Mouse (Mus musculus) adrenal gland, postnatal 0 days (tissue): Measurements from ENCODE around the gene Olfml3. TPM values are rescaled to one million over a fixed set of nuclear protein-coding genes. Genes with fewer than 3 reads are reported as not detected.

ENCODE experiments used
- polyA plus RNA-seq: library from polyadenylated mRNA; unstranded; fragments of >200 nt; fragmentation: Nextera tagmentation; extraction: Ambion mirVana; gene quantifications from 2 replicates; pipeline ENCODE4 v1.2.1, GENCODE M21; 2015

Olfml3 gene
- polyA plus RNA-seq, result 38.6 and 66.9 TPM in 2 replicates

GRCm38 (mm10) chr3:103737778-103738571 lies at the start of gene Olfml3:
Gene Olfml3, minus strand, starts transcription at chr3:103738001.

GRCm38 (mm10) chr3:103739329-103739728 lies 1.5 kb upstream of the Olfml3 start, which contains the start of gene Gm10964:
Gene Gm10964, plus strand, starts transcription at chr3:103739366.

Other genes with a start within 250 kb of the Olfml3 start
- 0.03 and 0.14 TPM in 2 replicates for gene Syt6, start 162.8 kb downstream of the Olfml3 start, polyA plus RNA-seq
- 0.36 TPM in 2 replicates for gene Atg4a-ps, start 91.9 kb downstream of the Olfml3 start, polyA plus RNA-seq
- gene Gm10964, start 1.4 kb upstream of the Olfml3 start, polyA plus RNA-seq, result not detected in 2 replicates
- gene Hipk1, start 53.6 kb upstream of the Olfml3 start, polyA plus RNA-seq, result 7.6 and 9.2 TPM in 2 replicates
- 15.8 and 21.2 TPM in 2 replicates for gene Dclre1b, start 71.4 kb upstream of the Olfml3 start, polyA plus RNA-seq
- gene Ap4b1, start 71.5 kb upstream of the Olfml3 start, polyA plus RNA-seq, result 17.9 and 21.5 TPM in 2 replicates
- gene Gm43064, start 71.6 kb upstream of the Olfml3 start, polyA plus RNA-seq, result not detected in 2 replicates
- gene Bcl2l15, start 94.6 kb upstream of the Olfml3 start, polyA plus RNA-seq, result 0.30 TPM in 1 of 2 replicates, not detected in the other
- 1.2 TPM in 2 replicates for gene Ptpn22, start 121.8 kb upstream of the Olfml3 start, polyA plus RNA-seq
- gene Rsbn1, start 176.1 kb upstream of the Olfml3 start, polyA plus RNA-seq, result 7.6 and 9.2 TPM in 2 replicates
- gene Phtf1, start 230.1 kb upstream of the Olfml3 start, polyA plus RNA-seq, result 18.4 TPM in 2 replicates